Mouse (Mus musculus) WW6 (cell line): ENCODE results near the gene Scn2b.
A peak's percentile ranks its signal among the peaks of the same experiment; 100 is the strongest.

ENCODE experiments used
- DNase-seq: peaks from one replicate; pipeline ENCODE4 v3.0.0-alpha.2; 2013; ENCODE audit warnings: low read depth, low spot score

Gene Scn2b

DNA sequence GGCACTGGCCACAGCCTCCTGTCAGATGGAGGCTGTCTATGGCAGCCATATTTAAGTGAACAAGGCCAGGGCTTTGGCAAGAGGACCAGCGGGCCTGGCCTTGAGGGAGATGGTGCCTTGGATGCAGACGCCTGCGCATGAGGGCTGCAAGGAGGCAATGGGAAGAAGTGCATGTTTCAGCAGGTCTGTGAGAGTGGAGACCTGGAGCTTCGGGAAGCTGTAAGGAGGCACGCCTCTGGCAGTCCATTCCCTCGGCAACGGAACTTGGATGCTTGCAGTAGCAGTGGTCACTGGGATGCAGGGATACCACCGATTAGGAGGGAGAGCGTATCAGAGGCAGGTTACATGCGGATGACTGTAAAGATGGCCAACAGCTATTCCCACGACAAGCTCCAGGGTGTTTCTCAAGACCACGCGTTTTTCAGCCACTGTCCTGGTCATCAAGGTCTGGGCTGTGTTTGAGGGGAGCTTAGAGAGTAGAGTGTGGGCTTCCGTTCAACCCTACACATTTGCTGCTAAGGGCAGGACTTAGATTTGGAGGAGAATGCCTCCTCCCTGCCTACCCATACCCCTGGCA lies 2.5 kb downstream of the Scn2b start:
- no peak for DNase-seq

DNA sequence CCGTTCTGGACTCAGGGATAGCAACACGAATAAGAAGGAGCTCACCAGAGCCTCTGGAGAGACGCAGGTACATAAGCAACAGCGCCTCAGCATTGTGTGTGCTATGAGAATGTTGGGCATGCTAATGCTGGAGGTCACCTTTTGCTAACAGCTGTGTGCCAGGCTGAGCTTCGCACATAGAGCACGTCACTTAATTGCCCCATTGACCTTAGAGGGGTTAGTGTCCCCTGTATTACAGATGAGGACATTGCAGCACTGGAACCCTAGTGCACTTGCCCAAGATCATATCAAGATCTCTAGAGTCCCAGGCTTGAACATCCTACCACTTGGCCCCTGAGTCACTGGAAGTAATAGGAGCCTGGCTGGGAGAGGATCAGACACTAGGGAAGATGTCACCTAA lies 3.0 kb downstream of the Scn2b start:
- no peak for DNase-seq

DNA sequence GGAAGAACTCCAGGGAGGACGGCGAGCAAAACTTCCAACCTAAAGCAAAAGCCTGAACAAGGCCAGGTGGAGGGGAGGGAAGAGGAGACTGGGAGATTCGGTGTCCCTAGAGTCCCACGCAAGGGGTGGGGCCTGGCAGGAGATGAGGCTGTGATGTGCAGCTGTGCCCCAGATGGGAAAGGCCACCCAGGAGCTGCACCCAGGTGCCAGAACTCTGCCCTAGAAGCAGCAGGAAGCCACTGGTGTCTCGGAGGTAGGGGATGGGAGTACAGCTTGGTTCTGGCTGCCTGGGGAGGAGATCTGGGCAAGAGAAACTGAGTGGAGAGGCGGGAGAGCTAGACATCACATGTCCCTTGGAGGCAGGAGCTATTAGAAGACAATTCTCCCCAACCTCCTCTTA lies 3.4 kb downstream of the Scn2b start:
- DNase-seq = no peak

DNA sequence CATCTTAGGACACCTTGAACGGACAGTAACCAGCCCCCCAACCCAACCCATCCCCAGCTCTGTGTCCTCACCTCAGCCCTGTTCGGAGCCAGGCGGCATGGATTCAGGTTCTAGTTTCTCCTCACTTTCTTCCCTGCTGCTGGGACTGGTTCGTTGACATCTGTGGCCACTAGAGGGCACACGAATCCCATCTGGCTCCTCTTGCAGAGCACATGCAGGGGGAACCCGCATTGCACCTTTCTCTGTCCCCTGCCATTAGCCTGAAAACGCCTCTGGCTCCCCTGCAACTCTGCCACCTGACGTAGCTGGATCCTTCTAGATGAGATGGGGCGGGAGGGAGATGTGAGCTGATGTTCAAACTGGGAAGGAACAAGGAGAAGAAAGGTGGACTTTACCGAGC lies 4.2 kb downstream of the Scn2b start:
- DNase-seq = peak; percentile 78

DNA sequence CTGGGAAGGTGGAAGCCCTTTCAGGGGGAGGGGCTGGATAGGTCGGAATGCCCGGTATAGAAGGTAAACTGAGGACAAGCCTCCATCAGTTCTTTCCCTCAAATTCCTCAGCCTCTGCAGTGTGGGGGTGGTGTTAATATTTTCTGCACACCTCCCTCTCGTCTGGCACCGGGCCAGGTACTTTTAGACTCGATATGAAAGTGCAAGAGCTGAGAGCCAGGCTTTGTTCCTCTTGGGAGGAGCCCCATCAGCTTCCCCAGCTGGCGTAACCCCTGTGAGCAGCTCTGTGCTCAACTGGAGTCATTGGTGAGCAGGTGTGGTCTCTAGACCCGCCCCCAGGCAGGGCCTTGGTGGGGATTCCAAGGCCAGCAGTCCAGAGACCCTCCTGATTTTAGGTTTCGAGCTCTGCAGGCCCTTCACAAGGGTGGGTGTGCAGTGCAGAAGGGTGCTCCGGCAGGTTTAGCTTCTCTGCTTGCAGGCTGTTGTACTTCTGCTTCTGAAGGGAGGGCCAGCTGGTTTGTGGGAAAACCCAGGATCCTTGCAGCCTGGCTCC lies 4.7 kb downstream of the Scn2b start:
- DNase-seq = no peak

DNA sequence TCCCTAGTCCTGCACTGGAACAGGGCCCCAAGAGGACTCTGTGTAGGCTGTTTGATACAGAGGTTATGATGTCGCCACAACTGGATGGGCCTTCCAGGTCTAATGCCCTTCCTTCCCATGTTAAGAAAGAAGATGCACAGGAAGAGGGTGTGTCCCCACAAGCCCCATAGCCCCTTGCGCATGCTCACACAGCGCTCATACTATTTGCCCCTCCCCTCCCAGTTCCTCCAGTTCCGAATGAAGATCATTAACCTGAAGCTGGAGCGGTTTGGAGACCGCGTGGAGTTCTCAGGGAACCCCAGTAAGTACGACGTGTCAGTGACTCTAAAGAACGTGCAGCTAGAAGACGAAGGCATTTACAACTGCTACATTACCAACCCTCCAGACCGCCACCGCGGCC lies 7.6 kb downstream of the Scn2b start:
- no peak for DNase-seq

DNA sequence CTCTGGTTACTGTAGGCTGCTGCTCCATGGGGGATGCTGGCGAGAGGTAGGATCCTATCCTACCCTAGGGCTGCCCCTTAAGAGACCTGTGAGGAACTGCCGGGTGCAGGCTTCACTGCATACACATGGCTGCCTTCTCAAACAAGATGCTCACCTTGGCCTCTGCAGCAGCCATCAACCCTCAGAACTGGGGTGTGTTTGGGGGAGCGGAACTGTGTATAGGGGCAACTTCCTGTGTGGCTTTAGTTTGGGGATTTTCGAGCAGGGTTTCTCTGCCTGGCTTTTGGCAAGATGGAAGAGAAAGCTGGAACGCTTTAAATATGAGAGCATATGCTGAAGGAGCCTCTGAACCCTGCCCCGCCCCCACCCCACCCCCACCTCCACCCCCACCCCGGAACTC lies 9.4 kb downstream of the Scn2b start:
- DNase-seq = no peak

DNA sequence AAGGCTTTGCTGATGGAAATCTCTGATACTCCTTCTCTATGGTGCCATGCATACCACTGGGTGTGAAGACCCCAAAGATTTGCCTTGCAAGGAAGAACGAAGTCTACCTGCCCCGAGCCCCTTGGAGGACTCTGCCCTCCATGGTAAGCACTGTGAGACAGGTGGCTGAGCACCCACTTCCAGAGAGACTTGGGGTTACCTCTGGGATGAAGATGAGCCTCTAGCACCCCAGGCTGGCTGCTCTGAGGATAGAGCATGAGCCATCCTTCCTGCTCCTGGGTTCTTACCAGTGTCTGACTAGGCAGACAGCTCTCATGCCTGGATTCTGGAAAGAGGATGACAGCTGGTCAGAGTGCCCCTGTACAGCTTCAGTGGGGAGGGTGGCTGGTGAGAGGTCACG lies 12.5 kb downstream of the Scn2b start:
- DNase-seq = no peak

DNA sequence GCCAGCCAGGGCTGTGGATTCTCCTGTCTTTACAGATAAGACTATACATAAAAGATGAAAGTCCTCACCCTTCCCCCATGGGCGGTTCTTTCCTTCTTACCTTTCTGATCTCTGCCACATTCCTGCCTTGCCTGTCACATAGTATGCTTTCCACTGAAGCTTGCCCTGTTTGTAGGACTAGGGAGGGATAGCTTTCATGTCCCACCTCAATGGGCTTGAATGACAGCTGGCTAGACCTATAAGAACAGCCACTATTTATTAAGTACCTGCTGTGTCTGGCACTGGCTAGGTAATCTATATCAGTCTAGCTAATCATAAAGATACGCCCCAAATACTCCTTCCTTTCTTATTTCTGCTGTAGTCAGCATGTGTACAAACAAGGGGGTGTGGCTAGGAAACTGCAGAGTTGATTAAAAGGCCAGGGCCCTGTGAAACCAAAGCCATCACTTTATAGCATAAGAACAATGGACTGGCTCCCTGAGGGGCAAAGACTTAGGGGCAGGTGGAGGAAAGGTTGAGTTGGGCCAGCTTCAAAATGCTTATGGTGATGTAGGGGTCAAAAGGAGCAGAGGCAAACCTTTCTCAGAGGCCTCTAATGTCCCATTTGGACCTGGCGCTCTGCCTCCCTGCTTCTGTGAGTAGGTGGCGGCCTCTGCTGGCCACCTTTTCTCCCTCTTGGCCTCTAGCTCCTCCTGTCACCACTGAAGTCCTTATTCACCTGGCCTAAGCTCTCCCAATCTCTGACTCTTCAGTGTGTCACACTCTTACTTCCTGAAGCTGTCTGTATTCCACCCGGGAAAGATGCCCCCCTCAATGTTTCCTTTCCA lies 16.1 kb downstream of the Scn2b start:
- no peak for DNase-seq

DNA sequence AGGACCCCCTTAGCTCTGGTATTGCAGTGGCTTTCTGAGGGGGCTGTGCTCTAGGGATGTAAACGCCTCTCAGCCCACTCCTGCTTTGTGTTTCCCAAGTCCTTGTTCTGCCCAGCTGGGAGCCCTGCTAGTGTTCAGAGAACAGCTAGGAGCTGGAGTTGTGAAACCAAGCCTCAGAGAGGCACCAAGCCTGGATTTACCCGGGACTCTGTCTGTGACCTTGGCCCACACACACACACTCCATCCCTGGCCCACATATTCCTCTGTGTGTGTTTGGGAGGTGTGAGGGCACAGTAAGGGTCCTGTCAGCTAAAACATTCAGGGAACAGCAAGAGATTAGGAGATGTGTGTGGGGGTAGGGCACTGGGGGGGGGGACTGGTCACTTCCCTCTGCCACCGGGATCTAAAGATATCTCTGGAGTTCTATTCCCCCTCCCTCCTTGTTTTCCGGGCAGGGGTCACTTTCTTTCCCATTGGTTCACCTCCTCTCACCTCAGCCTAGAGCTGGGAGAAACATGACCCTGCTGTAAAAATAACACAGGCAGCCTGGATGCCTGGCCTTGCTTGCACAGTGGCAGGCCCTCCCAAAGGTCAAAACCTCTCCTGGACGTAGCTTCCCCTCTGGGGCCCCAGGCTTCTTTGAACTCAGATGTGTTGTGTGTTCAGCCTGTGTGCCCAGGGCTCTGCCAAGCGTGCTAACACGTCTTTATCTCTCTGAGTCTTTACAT lies 19.0 kb downstream of the Scn2b start:
- DNase-seq = no peak

DNA sequence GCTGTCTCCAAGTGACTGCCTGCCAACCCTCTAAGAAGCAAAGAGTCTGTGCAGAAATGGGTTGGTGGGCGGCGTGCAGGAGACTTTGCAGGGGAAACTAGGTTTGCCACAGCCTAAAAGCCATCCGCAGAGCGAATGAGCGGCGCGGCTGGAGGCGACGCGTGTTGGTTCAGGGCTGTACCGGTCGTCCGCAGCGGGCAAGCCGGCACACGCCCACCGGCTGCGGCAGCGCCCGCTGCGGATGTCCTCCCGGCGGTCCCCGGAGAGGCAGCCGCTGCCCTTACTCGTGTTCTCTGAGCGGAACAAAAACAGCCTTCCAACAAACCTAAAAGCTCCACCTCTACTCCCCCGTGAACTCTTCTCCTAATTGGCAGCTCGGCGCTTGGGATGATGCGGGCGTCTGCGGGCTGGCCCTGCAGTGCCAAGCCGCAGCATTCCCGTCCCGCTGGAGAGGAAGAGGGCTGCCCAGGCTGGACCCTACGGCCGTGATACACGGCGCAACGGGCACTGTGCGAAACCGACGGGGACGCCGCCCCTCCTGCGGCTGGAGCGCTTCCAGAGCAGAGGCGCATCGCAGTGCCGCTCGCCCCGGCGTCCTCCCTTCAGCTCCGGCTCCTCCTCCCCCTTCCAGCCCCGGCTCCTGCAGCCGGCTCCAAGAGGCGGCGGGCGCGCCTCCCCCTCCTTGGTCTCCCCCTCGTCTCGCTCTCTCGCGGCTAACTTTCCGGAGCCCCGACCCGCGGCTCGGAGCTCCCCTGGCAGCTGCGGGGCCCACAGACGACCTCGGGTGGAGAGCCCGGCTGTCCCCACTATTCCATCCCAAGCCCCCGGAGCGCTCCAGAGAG lies 20.8 kb downstream of the Scn2b start, which contains the start of gene Scn4b:
Scn4b (plus strand) TSS at position 205 of the 842 bp plus-strand sequence.
- DNase-seq = no peak

DNA sequence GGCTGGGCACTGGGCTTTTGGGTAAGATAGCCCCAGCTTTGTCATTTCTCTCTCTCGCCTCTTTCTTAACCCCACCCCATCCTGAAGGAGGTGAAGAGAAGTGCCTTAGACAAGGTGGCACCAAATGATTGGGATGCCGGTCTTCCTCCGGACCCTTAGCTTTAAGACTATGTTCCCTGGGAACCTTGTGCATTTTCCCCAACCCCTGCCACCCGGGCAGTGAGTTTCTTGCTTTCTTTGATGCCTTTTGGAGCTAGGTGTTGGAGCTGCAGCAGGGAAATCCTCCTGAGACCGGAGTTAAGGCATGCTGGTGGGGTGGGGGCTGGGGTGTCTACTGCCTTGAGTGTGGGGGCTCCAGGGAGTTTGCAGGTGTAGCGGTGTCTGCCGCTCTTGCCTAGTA lies 21.5 kb downstream of the Scn2b start:
- DNase-seq = no peak

DNA sequence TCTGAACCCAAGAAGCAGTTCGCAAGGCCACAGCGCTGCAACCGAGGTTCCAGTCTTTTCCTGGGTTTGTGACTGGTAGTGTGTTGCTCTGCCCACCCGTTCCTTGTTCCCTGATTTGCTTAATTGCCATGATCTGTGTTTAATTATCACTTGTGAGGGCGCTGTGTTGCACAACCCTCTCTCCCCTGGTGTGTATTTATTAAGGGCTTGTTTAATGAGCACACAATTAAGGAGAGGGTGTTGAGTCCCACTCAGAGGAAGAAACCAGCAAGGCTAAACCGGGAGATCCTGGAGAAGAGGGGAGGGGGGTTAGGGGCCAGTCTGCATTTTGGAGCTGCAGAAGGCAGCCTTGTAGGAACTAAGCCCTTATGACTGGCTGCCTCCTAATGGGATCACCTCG lies 23.4 kb downstream of the Scn2b start:
- no peak for DNase-seq

DNA sequence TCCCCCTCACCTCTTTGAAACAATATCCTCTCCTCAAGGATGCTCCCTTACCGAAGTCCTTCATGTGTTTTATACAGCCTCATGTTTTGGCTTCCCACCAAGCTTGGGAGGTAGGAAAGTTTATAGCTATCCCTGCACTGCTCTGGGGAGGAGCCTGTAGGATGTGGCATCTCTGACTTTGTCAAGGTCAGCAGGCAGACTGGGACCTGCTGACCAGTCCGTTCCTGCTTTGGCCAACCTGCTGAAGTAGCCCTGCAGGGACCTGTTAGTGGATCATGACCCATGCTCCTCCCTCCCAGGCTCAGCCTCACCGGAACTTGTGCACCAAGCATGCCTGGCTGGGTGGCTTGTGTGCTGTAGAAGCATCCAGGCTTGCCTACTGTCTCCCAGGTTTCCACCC lies 25.1 kb downstream of the Scn2b start:
- no peak for DNase-seq

DNA sequence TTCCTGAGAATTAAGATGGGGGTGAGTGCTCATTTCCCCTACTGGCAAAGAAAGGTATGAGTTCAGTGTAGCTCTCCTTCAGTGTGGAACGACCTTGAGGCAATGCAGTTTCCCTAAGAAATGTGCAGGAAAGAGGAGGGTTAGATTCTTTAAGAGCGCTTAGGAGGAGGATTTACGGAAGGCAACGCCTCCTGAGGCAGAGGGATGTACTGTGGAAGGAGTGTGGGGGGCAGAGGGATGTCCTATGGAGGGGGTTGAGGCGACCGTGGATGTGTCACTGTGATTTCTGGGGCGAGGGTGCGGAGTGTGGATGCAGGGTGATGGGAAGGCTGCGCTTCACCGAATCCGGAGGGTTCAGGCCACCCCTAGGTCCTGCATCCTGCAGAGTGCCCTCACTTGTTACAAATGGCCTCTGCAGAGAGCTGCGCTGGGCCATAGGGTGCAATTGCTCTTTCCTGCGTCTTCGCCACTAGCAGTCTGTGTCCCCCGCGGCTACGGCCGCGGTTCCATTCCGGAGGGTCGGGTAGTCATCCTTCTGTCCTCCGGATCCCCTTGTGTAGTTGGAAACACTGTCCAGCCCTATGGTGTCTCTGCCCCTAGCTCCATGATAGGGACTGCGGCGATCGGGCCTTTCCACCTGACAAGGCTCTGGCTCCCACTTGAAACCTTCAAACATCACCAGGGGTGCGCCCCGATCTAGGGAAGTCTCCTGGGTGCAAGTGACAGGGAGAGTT lies 28.1 kb downstream of the Scn2b start:
- DNase-seq = no peak

DNA sequence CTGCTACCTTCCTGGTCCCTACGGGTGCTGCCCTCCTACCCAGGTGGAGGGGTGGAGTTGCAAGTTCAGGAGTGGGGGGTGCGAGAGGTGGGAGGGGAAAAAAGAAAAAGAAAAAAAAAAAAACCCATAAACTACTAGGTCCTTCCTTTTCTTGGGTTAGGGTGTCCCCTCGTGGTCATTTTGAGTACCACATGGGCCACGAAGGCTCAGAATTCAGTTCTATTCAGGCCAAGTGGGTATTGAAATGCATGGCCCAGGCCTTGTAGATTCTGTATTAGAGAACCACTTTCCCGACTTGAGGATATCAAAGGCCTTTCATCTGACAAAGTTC lies 28.6 kb downstream of the Scn2b start:
- DNase-seq = no peak

DNA sequence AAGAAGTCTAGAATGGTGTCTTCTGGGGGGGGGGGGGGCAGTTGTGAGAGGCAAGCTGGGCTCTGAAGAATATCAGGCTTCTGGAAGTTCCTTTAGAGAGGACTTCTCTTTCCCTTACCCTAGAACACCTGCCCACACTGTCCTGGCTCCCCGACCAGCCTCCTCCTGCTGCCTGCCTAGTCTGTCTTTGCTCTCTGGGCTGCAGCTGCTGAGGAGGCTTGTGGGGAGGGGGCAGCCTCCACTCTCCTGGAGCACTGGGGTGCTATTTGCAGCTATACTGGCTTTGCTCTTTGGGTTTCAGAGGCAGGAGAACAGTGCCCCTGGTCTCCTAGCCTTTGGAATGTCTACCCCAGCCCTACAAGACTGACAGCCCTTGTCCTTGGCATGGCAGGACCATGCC lies 33.4 kb downstream of the Scn2b start:
- no peak for DNase-seq

DNA sequence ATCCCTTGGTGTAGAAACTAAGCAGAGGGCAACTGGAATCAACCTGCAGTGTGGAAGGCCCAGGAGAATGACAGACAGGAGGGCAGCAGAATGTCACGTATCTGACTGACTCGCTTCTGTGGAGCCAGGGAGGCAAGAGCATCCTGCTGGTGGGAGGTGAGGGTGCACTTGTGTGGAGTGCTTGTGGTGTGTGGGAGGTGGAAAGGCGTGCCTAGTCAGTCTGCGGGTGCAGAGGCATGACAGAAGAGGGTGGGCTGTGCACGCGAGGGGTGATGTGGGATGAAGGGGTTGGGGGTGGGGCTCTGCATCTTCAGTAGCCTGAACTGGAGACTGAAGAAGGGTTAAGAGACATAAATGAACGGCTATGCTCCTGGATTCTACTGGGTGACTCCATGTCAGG lies 35.8 kb downstream of the Scn2b start:
- DNase-seq = no peak

DNA sequence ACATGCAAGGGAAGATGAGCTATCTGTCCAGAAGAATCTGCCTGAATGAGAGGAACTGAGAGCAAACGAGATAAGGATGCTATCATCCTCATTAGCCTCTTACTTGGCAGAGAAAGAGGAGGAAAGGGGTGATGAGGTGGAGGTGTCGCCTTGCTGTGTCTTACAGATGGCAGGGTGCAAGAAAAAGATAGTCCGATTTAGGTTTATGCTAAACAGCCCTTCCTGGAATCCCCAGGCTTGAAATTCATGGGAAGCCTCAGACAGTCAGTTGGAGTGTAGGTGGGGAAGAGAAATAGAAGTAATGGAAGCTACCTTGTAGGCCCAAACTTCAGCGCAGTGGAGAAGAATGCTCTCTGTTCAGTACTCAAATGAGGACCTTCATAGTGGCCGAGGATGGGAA lies 50.3 kb downstream of the Scn2b start:
- DNase-seq = no peak

DNA sequence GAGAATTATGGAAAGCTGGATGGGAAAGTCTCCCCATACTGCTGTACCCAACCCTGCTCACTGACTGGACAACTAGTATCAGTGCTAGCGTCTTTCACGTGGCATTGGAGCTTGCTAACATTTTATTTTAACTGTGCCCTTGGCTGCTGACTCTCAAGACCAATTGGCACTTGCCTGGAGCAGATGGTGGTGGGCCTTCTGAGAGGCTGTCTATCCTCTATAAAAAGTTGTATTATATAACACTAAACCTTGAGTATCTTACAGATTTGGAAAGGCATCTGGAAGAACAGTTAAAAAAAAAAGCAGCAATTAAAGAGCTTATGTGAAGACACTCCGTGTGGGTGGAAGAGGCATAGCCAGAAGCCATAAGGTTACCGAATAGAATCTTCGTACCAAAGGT lies 52.6 kb downstream of the Scn2b start:
- DNase-seq = no peak

DNA sequence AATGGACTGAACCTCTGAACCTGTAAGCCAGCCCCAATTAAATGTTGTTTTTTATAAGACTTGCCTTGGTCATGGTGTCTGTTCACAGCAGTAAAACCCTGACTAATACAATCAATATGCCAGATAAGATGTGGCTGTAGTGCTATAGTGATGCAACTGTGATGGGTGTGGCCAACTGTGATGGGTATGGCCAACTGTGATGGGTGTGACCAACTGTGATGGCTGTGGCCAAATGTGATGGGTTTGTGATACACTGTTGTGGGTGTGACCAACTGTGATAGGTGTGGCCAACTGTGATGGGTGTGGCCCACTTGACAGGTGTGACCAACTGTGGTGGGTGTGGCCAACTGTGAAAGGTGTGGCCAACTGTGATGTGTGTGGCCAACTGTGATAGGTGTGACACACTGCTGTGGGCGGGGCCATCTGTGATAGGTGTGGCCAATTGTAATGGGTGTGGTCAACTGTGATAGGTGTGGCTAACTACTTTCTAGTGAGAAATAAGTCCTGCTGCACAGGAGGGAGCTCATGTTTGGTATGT lies 53.6 kb downstream of the Scn2b start:
- no peak for DNase-seq
